Mouse (Mus musculus): ENCODE measurements at regions not wholly inside any gene's neighbourhood (a gene's known extent, or its start where the extent isn't known, plus 50 kb on each side); places are given as distances from the start of the nearest gene placed in this dataset.

DNA sequence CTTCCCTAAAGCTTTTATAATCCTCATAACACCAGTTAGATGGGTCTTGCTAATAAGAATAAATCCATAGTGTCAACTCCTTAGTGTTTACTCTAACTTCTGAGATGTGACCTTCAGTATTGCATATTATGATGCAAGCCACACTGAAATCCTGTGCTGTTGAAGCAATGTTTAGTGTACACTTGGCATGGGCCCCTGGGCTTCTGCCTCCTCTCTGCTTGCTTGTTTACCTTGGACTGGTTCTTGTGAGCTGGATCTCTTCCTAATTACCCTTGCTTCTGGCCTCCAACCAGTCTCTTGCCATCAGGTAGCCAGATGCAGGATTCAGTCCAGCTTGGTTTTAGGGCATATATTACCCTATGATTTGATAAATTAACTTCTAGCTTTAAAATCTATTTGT lies 57.0 kb downstream of the Rgs2 start:
- ATAC-seq: no peak
- no peak overlapping the region for H3K4me2 ChIP-seq (ENCODE audit: low read length)
- H3K9me3 ChIP-seq (replicated peaks; ENCODE audit: control insufficient read depth, low read length, poor library complexity, severe bottlenecking): no peaks in the 10 kb centered on the region
- no peak overlapping the region for H3K9ac ChIP-seq (ENCODE audit: low read depth, low read length)
- no peaks in the 10 kb centered on the region for H3K4me1 ChIP-seq (ENCODE audit: control insufficient read depth, insufficient read depth, low read length)
- H3K27ac ChIP-seq (ENCODE audit: low read length): no peak overlapping the region
- H3K4me3 ChIP-seq (ENCODE audit: low read depth, low read length): no peak overlapping the region
- H3K27me3 ChIP-seq (ENCODE audit: control insufficient read depth, insufficient read depth, low read depth, low read length): no peaks in the 10 kb centered on the region
- no peaks in the 10 kb centered on the region for H3K36me3 ChIP-seq (ENCODE audit: control insufficient read depth, insufficient read depth, low read length)

DNA sequence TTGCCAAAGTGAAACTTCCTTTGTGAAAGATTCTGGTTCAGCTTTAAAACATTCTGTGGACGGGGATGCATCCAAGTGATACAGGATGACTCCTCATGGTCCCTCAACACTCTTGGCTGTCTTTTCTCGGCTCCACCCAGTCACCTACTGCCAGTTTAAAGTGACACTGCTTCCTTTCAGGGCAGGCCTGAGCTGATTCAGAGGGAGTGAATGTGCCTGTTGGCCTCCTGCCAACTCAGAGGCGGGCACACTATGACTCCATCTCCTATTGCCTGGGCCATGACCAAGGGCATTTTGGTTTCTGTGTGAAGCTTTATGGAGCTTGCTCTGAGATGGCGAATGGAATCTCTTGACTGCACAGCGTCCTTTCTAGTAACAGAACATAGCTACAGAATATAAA lies 62.5 kb downstream of the Rgs2 start:
- H3K36me3 ChIP-seq (ENCODE audit: control insufficient read depth, insufficient read depth, low read length): no peaks in the 10 kb centered on the region
- peaks cover 8% of the 10 kb centered on the region for H3K4me1 ChIP-seq (ENCODE audit: control insufficient read depth, insufficient read depth, low read length)
- no peak overlapping the region for H3K9ac ChIP-seq (ENCODE audit: low read depth, low read length)
- 57% methylated on average over 5 of the region's 5 CpGs for WGBS
- no peak overlapping the region for H3K4me3 ChIP-seq (ENCODE audit: low read depth, low read length)
- peak; percentile 15; the same call in 1 of the 2 replicates for ATAC-seq
- H3K9me3 ChIP-seq (replicated peaks; ENCODE audit: control insufficient read depth, low read length, poor library complexity, severe bottlenecking): no peaks in the 10 kb centered on the region
- H3K27ac ChIP-seq (ENCODE audit: low read length): no peak overlapping the region
- no peaks in the 10 kb centered on the region for H3K27me3 ChIP-seq (ENCODE audit: control insufficient read depth, insufficient read depth, low read depth, low read length)
- H3K4me2 ChIP-seq (ENCODE audit: low read length): no peak overlapping the region

DNA sequence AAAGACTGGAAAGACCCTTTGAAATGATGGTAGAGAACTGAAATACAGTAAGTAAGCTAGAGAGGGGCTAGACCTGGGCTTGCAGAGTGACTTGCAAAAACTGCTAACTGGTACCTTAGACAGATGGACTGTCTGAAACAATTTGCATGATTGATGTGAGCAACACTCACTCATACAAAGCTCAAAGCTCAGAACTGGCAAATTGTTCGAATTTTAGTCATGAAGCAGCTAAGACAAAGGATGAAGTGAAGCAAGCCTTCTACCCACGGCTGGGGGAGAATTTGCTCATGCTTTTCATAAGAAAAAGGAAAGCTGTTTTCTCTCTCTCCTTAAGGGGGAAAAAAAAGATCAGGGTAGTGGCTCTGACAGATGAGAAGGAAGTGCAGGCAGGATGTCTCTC lies 64.5 kb downstream of the Rgs2 start:
- 46% methylated on average over 2 of the region's 2 CpGs for WGBS
- H3K9me3 ChIP-seq (replicated peaks; ENCODE audit: control insufficient read depth, low read length, poor library complexity, severe bottlenecking): no peaks in the 10 kb centered on the region
- no peak overlapping the region for H3K4me3 ChIP-seq (ENCODE audit: low read depth, low read length)
- H3K4me2 ChIP-seq (ENCODE audit: low read length): no peak overlapping the region
- H3K36me3 ChIP-seq (ENCODE audit: control insufficient read depth, insufficient read depth, low read length): no peaks in the 10 kb centered on the region
- H3K9ac ChIP-seq (ENCODE audit: low read depth, low read length): no peak overlapping the region
- H3K4me1 ChIP-seq (ENCODE audit: control insufficient read depth, insufficient read depth, low read length): peaks cover 8% of the 10 kb centered on the region
- ATAC-seq: no peak
- peak overlapping the region; percentile 71 for H3K27ac ChIP-seq (ENCODE audit: low read length)
- no peaks in the 10 kb centered on the region for H3K27me3 ChIP-seq (ENCODE audit: control insufficient read depth, insufficient read depth, low read depth, low read length)

DNA sequence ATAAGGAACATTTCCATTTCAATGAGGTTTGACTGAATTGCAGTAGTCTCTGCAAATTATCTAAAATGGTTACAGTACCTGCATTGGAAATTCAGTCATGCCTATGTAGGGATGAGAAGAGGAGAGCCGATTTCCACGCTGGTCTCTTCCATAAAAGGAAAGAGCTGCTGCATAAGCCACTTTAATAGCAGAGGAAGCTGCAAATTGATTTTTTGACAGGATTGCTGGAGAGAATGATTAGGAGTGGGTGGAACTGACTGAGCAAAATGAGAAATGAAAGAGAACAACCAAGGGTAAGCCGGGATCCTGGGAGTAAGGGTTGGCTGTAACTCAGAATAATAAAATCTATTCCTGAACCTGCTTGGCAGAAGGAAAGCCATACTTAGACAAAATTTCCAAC lies 65.4 kb downstream of the Rgs2 start:
- Histone ChIP-seq H3K4me2 (ENCODE audit: low read length) (no peak overlapping the region), H3K9me3 (replicated peaks; ENCODE audit: control insufficient read depth, low read length, poor library complexity, severe bottlenecking) (no peaks in the 10 kb centered on the region), H3K4me3 (ENCODE audit: low read depth, low read length) (no peak overlapping the region), H3K36me3 (ENCODE audit: control insufficient read depth, insufficient read depth, low read length) (no peaks in the 10 kb centered on the region), H3K4me1 (ENCODE audit: control insufficient read depth, insufficient read depth, low read length) (peaks cover 8% of the 10 kb centered on the region), H3K9ac (ENCODE audit: low read depth, low read length) (no peak overlapping the region), H3K27ac (ENCODE audit: low read length) (peak overlapping the region; percentile 71), H3K27me3 (ENCODE audit: control insufficient read depth, insufficient read depth, low read depth, low read length) (no peaks in the 10 kb centered on the region)
- ATAC-seq: peak; percentile 86
- 28% methylated on average over 3 of the region's 3 CpGs for WGBS

DNA sequence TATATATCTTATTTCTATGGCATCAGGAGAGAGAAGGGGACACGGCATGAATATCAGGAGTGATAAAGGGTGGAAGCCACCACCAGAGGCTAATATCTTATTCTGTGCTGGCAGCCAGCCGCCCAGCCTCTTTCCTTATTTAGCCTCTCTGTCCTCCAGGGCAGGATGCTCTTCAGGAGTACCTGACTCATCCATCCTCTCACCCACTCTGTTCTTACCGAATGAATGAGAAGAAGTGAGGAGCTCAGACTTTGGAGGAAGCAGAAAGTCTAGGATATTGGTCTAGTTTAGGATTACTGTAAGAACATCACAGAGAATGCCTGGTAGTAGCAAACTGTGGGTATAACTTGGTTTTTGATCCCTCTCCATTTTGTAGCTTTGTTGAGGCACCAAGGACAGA lies 73.2 kb downstream of the Rgs2 start:
- Histone ChIP-seq H3K27me3 (ENCODE audit: control insufficient read depth, insufficient read depth, low read depth, low read length) (no peaks in the 10 kb centered on the region), H3K9me3 (replicated peaks; ENCODE audit: control insufficient read depth, low read length, poor library complexity, severe bottlenecking) (no peaks in the 10 kb centered on the region), H3K27ac (ENCODE audit: low read length) (no peak overlapping the region), H3K9ac (ENCODE audit: low read depth, low read length) (no peak overlapping the region), H3K36me3 (ENCODE audit: control insufficient read depth, insufficient read depth, low read length) (no peaks in the 10 kb centered on the region), H3K4me2 (ENCODE audit: low read length) (no peak overlapping the region), H3K4me1 (ENCODE audit: control insufficient read depth, insufficient read depth, low read length) (no peaks in the 10 kb centered on the region), H3K4me3 (ENCODE audit: low read depth, low read length) (no peak overlapping the region)
- ATAC-seq: no peak
- 82% methylated on average over 3 of the region's 3 CpGs for WGBS

DNA sequence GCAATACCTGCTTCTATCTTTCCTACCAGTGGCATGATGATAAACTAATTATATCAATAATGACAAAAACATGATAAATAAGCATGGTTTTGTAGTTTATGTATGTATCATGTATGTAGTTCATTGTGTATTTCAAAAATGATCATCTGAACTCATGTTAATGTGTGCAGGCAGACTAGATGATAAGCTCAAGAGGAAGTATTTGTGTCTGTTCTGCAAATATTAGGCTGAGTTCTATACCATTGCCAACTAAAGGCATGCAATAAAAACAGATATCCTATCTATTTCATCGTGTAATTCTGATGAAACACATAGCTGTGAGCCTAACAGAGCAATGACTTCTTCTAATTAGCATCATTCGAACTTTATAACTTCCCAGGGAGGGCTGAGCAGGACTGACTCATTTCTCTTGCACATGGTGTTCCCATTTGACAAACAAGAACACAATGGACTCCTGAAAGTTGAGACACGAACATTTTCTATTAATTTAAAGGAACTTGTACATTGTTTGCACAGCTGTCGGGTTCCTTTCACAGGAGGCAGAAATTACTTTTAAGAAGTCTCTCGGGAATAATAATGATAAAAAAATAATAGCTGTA lies 74.3 kb downstream of the Rgs2 start:
- 68% methylated on average over 5 of the region's 5 CpGs for WGBS
- no peaks in the 10 kb centered on the region for H3K4me1 ChIP-seq (ENCODE audit: control insufficient read depth, insufficient read depth, low read length)
- no peak for ATAC-seq
- H3K27me3 ChIP-seq (ENCODE audit: control insufficient read depth, insufficient read depth, low read depth, low read length): no peaks in the 10 kb centered on the region
- no peak overlapping the region for H3K27ac ChIP-seq (ENCODE audit: low read length)
- H3K4me3 ChIP-seq (ENCODE audit: low read depth, low read length): no peak overlapping the region
- H3K4me2 ChIP-seq (ENCODE audit: low read length): no peak overlapping the region
- no peaks in the 10 kb centered on the region for H3K36me3 ChIP-seq (ENCODE audit: control insufficient read depth, insufficient read depth, low read length)
- H3K9me3 ChIP-seq (replicated peaks; ENCODE audit: control insufficient read depth, low read length, poor library complexity, severe bottlenecking): no peaks in the 10 kb centered on the region
- H3K9ac ChIP-seq (ENCODE audit: low read depth, low read length): no peak overlapping the region

DNA sequence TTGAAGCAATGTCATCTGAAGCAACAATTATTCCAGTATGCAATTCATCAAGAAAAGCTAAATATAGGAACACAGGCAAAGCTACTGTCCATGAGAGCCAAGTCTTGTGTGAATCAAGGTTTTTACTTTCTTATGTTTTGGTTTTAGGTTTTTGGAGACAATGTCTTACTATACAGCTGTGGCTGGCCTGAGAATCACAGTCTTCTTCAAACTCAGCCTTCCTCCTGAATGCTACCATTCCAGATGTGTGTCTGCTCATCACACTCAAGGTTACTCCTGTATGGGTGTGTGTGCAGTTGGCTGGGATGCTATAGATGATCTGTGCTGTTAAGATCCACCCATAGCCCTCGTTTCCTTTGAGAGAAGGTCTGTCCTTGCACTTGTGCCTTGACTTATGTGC lies 81.5 kb downstream of the Rgs2 start:
- 77% methylated on average over 1 of the region's 1 CpGs for WGBS
- no peak overlapping the region for H3K4me2 ChIP-seq (ENCODE audit: low read length)

DNA sequence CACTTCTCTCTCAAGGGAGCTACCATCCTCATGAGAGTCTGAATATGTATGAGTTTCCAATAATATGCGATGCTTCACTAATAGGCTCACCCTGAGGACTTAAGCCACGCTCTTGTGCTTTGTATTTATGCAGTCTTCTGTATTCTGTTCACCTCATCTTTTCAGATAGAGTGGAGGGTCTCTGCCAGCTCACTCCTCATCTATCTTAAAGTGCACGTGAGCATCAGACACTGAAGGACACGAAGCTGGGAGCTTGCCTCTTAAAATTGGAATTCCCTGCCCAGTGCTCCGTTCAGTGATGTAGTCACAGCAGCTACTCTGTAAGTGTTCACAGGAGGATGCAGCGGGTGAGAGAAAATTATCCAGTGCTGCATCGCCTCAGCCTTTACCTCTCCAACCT lies 83.7 kb downstream of the Rgs2 start:
- Histone ChIP-seq H3K9me3 (replicated peaks; ENCODE audit: control insufficient read depth, low read length, poor library complexity, severe bottlenecking) (no peaks in the 10 kb centered on the region), H3K4me3 (ENCODE audit: low read depth, low read length) (no peak overlapping the region), H3K4me2 (ENCODE audit: low read length) (no peak overlapping the region), H3K27me3 (ENCODE audit: control insufficient read depth, insufficient read depth, low read depth, low read length) (no peaks in the 10 kb centered on the region), H3K27ac (ENCODE audit: low read length) (no peak overlapping the region), H3K4me1 (ENCODE audit: control insufficient read depth, insufficient read depth, low read length) (peaks cover 4% of the 10 kb centered on the region; the same call in 1 of the 2 replicates), H3K9ac (ENCODE audit: low read depth, low read length) (no peak overlapping the region), H3K36me3 (ENCODE audit: control insufficient read depth, insufficient read depth, low read length) (no peaks in the 10 kb centered on the region)
- WGBS: 16% methylated on average over 7 of the region's 7 CpGs
- peak; percentile 42; the same call in 1 of the 2 replicates for ATAC-seq

More for the DNA sequence above, 81.5 kb downstream of the Rgs2 start:
- H3K27ac ChIP-seq (ENCODE audit: low read length): no peak overlapping the region
- H3K9ac ChIP-seq (ENCODE audit: low read depth, low read length): no peak overlapping the region
- no peaks in the 10 kb centered on the region for H3K27me3 ChIP-seq (ENCODE audit: control insufficient read depth, insufficient read depth, low read depth, low read length)
- ATAC-seq: no peak
- no peaks in the 10 kb centered on the region for H3K36me3 ChIP-seq (ENCODE audit: control insufficient read depth, insufficient read depth, low read length)
- no peak overlapping the region for H3K4me3 ChIP-seq (ENCODE audit: low read depth, low read length)
- no peaks in the 10 kb centered on the region for H3K9me3 ChIP-seq (replicated peaks; ENCODE audit: control insufficient read depth, low read length, poor library complexity, severe bottlenecking)
- peaks cover 4% of the 10 kb centered on the region; the same call in 1 of the 2 replicates for H3K4me1 ChIP-seq (ENCODE audit: control insufficient read depth, insufficient read depth, low read length)

DNA sequence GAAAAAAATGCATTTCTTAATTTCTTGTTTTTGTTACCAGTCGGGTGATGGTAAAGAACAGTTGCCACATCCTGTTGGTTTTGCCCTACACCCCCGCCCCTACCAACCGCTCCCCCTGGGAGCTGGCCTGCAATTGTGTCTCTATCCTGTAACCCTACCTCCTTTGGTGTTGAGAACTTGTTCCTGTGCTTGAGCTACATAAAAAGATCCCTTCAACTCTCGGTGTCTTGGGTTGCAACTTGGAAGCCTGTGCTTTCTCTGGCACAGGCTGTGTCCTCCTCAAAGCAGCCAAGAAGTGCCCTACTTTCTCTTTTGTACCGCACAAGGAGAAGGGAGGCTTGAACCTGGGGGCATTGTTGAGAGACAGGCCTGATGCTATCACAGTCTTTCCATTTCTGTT lies 85.0 kb downstream of the Rgs2 start:
- Histone ChIP-seq H3K36me3 (ENCODE audit: control insufficient read depth, insufficient read depth, low read length) (no peaks in the 10 kb centered on the region), H3K9me3 (replicated peaks; ENCODE audit: control insufficient read depth, low read length, poor library complexity, severe bottlenecking) (no peaks in the 10 kb centered on the region), H3K27me3 (ENCODE audit: control insufficient read depth, insufficient read depth, low read depth, low read length) (no peaks in the 10 kb centered on the region), H3K27ac (ENCODE audit: low read length) (no peak overlapping the region), H3K4me2 (ENCODE audit: low read length) (no peak overlapping the region), H3K4me1 (ENCODE audit: control insufficient read depth, insufficient read depth, low read length) (peaks cover 4% of the 10 kb centered on the region; the same call in 1 of the 2 replicates), H3K9ac (ENCODE audit: low read depth, low read length) (no peak overlapping the region), H3K4me3 (ENCODE audit: low read depth, low read length) (no peak overlapping the region)
- 78% methylated on average over 5 of the region's 5 CpGs for WGBS
- ATAC-seq: no peak

Measured in midbrain, embryonic 16.5 days (tissue).